Mouse (Mus musculus): ENCODE data around the gene Ube2e3.

The Ube2e3 gene

GRCm38 (mm10) chr2:78882743-78883433, 15.0 kb downstream of the Ube2e3 start:
- DNase-seq (ENCODE audit: low spot score in 2 of 2) = no peak

DNA sequence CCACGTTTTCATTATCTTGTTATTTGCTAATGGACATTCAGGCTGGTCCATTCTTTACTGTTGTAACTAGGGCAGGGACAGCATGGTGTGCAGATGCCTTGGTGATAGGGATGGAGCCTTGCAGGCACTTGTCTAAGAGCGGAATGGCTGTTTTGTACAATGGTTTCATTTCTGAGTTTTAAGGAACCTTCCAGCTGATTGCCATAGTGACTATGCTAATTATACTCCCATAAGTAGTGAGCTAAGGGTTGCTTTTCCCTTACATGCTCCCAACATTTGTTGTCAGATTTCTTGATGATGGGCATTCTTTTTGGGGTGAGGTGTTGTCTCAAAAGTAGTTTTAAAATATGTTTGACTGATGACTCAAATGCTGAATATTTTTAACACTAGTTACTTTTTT, 18.5 kb downstream of the Ube2e3 start:
- DNase-seq (ENCODE audit: low spot score in 2 of 2) = no peak

- no peak for DNase-seq (ENCODE audit: low spot score in 2 of 2)
These were observed 20.3 kb downstream of the Ube2e3 start for GRCm38 (mm10) chr2:78888190-78888589.

DNA sequence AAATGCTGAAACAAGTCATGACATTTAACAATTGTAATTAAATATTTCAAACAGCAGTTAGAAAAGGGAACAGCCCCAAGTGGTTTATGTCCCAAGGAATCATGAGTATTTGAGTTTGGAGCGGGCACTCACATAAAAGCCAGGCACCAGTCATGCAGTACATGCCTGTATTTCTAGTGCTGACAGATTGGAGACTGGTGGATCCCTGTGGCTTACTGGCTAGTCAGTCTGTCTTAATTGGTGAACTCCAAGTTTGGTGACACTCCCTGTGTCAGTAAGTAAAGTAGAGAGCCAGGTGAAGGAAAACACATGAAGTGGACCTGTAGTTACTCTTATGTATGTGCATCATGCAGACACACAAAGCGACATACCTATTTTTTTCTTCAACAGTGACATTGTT, 27.3 kb downstream of the Ube2e3 start:
- DNase-seq (ENCODE audit: low spot score in 2 of 2) = no peak

DNA sequence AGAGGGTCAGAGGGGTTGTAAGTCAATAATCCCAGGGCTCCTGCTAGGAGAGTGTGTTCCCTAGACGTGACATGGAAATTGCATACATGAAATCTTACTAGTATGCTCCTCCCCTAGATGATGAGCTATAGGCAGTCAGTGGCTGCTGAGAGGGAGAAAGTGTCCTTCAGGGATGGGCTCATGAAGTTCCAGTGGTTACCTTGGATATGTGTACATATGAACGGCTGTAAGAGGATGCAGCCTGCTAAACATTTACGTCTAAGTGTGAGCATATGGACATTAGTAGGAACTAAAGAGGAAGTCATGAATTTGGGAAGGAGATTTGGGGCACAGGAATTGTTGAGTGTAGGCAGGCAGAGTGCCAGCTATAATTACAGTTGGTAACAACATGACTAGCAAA, 38.0 kb downstream of the Ube2e3 start:
- DNase-seq (ENCODE audit: low spot score in 2 of 2) = no peak

DNA sequence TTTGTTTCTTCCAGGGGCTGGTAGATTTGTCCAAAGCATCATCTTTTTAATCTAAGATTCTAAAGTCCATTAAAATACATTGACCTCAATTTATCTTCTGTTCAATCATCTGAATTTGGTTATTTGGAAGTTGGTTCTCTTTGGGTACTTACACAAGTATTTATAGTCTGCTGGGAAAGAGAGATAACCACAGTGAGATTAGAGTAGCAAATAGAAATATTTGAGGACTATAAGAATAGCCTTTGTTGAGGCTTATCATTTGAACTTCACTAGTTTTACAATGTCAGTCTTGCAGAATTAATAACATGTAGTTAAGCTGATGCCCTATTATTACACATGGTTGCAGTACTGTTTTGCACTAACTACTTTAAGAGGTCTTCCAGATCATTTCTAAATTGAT, 43.6 kb downstream of the Ube2e3 start:
- no peak for DNase-seq (ENCODE audit: low spot score in 2 of 2)

DNA sequence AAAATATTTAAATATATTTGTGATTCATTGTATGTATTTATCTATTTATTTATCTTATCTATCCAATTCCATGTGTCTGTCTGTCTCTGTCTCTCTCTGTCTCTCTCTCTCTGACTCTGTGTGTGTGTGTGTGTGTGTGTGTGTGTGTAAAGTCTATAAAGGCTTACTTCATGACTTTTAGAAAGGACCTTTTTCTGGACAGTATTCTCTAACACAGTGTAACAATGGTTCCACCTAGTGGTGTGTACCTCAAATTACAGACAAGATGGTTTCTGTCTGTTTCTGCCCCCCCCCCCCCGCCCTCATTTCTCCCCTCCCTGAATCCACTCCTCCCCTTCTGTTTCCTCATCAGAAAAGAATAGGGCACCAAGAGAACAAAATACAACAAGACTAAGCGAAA, 46.9 kb downstream of the Ube2e3 start:
- no peak for DNase-seq (ENCODE audit: low spot score in 2 of 2)

- DNase-seq (ENCODE audit: low spot score in 2 of 2) = no peak
These were observed 55.2 kb downstream of the Ube2e3 start for GRCm38 (mm10) chr2:78922980-78923674.

- no peak for DNase-seq (ENCODE audit: low spot score in 2 of 2)
These were observed 57.9 kb downstream of the Ube2e3 start for GRCm38 (mm10) chr2:78925807-78926206.

DNA sequence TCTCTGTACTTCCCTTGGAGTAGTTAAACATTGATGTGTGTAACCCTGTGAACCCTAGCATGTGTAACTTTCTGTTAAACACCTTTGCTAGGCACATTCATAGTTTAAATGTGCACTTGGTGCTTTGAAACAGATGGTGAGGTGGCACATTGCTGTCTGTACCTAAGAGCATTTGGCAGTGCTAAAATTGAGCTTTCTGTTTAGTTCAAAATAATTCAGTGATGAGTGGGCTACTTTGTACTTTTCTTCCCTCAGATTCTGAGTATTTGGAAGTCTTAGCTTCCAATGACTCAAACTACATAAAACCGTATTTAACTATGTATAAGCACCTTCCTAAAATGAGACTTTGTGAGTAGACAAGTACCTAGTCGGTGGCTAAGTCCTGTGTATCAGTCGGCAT, 59.7 kb downstream of the Ube2e3 start:
- no peak for DNase-seq (ENCODE audit: low spot score in 2 of 2)

DNA sequence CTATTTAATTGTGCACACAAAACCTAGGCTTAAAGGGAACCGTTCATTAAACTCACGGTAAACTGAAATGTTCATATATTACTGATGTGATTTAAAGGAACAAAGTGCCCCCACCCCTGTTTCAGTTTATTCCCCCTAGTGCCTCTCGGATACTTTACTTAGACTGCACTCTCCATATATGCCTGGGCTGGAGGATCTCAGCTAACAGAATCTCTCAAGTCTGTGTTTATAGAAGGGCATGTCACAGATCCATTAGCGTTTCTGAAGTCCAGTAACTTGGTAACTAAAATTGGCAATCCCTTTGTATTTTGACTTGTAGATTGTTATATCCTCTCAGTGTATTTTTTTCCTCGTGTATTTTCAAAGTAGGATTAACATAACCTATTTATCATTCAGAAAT, 60.2 kb downstream of the Ube2e3 start:
- DNase-seq (ENCODE audit: low spot score in 2 of 2) = no peak

DNA sequence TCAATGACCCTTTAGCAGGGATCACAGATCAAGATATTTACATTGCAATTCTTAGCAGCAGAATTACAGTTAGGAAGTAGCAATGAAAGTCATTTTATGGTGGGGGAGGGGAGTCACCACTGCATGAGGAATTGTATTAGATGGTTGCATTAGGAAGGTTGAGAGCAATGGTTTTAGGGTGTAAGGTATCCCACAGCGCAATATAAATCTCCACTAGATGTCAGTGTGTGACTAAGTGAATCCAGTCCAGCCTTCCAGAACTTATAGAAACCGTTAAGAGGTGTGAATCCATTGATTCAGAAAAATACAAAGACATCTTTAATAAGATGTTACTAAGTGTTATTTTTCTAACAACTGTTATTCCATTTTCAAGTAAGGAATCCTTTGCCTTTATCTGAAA, 63.4 kb downstream of the Ube2e3 start:
- DNase-seq (ENCODE audit: low spot score in 2 of 2) = no peak

- no peak for DNase-seq (ENCODE audit: low spot score in 2 of 2)
These were observed 91.5 kb downstream of the Ube2e3 start for GRCm38 (mm10) chr2:78959451-78959850.

DNA sequence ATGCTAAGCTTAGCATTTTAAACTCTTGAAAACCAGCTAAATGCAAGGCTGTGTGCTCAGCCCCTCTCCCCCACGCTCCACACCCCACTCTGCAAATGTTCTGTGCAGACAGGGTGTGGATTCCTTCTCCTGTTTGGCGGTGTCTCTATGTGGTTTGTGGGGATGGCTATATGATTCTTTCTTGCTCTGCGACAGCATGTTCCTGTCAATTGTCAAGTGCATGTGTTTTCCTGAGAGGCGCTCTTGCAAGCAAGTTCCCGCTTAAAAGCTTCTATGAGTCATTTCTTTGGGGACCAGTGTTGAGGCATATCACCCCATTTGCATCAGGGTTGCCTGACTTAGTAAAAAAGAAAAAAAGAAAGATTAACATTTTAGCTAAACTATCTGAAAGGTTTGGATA, 92.4 kb downstream of the Ube2e3 start:
- DNase-seq (ENCODE audit: low spot score in 2 of 2) = no peak

DNA sequence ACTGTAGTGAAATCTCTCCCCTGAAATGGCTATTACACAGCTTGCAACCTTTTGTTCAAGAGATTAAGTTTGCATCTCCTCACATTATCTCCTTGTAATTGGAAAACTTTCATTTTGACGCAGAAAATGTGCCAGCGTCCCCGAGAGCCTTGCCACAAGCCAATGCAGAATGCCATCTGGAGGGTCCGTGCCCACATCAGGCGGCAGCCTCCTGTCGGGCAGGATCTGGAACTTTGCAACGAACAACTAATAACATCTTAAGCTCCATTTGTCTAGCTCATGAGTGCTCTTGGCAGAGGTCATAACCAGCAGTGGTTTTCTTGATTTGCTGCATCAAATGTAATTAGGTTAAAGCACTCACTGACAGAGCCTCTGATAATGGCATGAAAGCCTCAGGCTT, 93.1 kb downstream of the Ube2e3 start:
- no peak for DNase-seq (ENCODE audit: low spot score in 2 of 2)

GRCm38 (mm10) chr2:78961580-78961979, 93.7 kb downstream of the Ube2e3 start:
- no peak for DNase-seq (ENCODE audit: low spot score in 2 of 2)

GRCm38 (mm10) chr2:78964995-78965394, 97.1 kb downstream of the Ube2e3 start:
- DNase-seq (ENCODE audit: low spot score in 2 of 2) = no peak

DNA sequence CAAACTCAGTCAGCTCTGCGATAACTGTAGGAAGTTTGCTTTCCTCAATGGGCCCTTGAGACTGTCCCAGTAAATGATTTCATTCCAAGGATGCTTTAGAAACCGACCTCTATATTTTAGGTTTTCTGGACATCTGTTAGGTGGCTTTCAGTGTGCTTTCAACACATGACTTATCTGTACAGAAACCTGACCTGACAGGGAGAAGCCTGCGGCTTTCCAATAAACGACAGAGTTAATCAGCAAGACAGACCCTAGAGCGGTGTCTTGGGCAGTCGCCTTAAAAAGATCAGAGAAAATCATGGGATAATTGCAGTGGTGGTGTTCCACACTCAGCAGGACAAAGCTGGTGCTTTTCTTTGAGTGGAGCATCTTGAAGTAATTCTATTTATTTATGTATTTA, 97.5 kb downstream of the Ube2e3 start:
- no peak for DNase-seq (ENCODE audit: low spot score in 2 of 2)

- no peak for DNase-seq (ENCODE audit: low spot score in 2 of 2)
These were observed 102.2 kb downstream of the Ube2e3 start for GRCm38 (mm10) chr2:78970088-78970487.

Data from heart, adult 9 months (tissue).